In genomic region chr3:104789312-104789605, GRCm38 (mm10) we compare ENCODE assay signal across 8 mouse cellular contexts. TPM values are rescaled to one million over a fixed set of nuclear protein-coding genes. Genes with fewer than 3 reads are reported as not detected.
DNase-seq lines count a peak whose midpoint lies in the region; ATAC-seq and TF ChIP-seq lines count a peak whose summit lies in the region.

No protein-coding gene starts in this region.

- DNase-seq in kidney, adult 2 months: no peak
- no peak for DNase-seq in kidney, postnatal 14 days
- peak; percentile 66 for DNase-seq in embryo, embryonic 10.5 days (ENCODE audit: low spot score)
- no peak for DNase-seq in hindbrain, postnatal 0 days (ENCODE audit: low spot score)
- no peak for DNase-seq in B cell, adult 2 months
- DNase-seq in thymus, postnatal 0 days (ENCODE audit: low spot score): no peak
- DNase-seq in cerebellum, postnatal 14 days: no peak

- no peak for TF ChIP-seq POLR2A in kidney, adult 2 months (IDR thresholded peaks at IDR 0.05; ENCODE audit: low read depth, low read length)

- TF ChIP-seq CTCF in kidney, adult 2 months (conservative IDR thresholded peaks at IDR 0.05; ENCODE audit: insufficient read depth, insufficient read length, low read depth, low read length): no peak
- TF ChIP-seq CTCF in hindbrain, postnatal 0 days (IDR thresholded peaks at IDR 0.05; ENCODE audit: low read depth): no peak

- no peaks in the 10 kb centered on the region for H3K9me3 ChIP-seq in hindbrain, postnatal 0 days (ENCODE audit: low read length)
- H3K9me3 ChIP-seq in midbrain, embryonic 13.5 days: no peaks in the 10 kb centered on the region

- peak overlapping the region; percentile 66 for H3K4me3 ChIP-seq in kidney, adult 2 months (ENCODE audit: insufficient read depth, low read depth, low read length)
- H3K4me3 ChIP-seq in hindbrain, postnatal 0 days (ENCODE audit: low read length): peak overlapping the region; percentile 50
- H3K4me3 ChIP-seq in midbrain, embryonic 13.5 days (replicated peaks): peak overlapping the region; percentile 56

- ATAC-seq in hindbrain, postnatal 0 days: no peak
- ATAC-seq in midbrain, embryonic 13.5 days: no peak; the same call in 1 of the 2 replicates

- H3K9ac ChIP-seq in hindbrain, postnatal 0 days (replicated peaks; ENCODE audit: low read length): peak overlapping the region; percentile 50
- peak overlapping the region; percentile 72 for H3K9ac ChIP-seq in midbrain, embryonic 13.5 days (replicated peaks)

- peak overlapping the region; percentile 94 for H3K4me2 ChIP-seq in hindbrain, postnatal 0 days (ENCODE audit: low read depth, low read length)
- peak overlapping the region; percentile 93 for H3K4me2 ChIP-seq in midbrain, embryonic 13.5 days (replicated peaks)

- 14% methylated on average over 10 of the region's 10 CpGs for WGBS in kidney, adult 2 months
- 4% methylated on average over 10 of the region's 10 CpGs for whole genome bisulfite sequencing in hindbrain, postnatal 0 days
- whole genome bisulfite sequencing in midbrain, embryonic 13.5 days: 5% methylated on average over 10 of the region's 10 CpGs

- H3K4me1 ChIP-seq in kidney, adult 2 months (ENCODE audit: control insufficient read depth, insufficient read depth, low read length): peaks cover 12% of the 10 kb centered on the region; the same call in 1 of the 2 replicates
- H3K4me1 ChIP-seq in hindbrain, postnatal 0 days (ENCODE audit: insufficient read depth, low read length): peaks cover 15% of the 10 kb centered on the region; the same call in 1 of the 2 replicates
- peaks cover 39% of the 10 kb centered on the region for H3K4me1 ChIP-seq in midbrain, embryonic 13.5 days (replicated peaks)

- no peaks in the 10 kb centered on the region for H3K27me3 ChIP-seq in kidney, adult 2 months (replicated peaks; ENCODE audit: control insufficient read depth, insufficient read depth, low read length)
- peaks cover 10% of the 10 kb centered on the region; the same call in 1 of the 2 replicates for H3K27me3 ChIP-seq in hindbrain, postnatal 0 days (ENCODE audit: insufficient read depth, low read length)
- H3K27me3 ChIP-seq in midbrain, embryonic 13.5 days: peaks cover 54% of the 10 kb centered on the region

- no peaks in the 10 kb centered on the region for H3K36me3 ChIP-seq in kidney, adult 2 months (ENCODE audit: control insufficient read depth, insufficient read depth, low read length)
- no peaks in the 10 kb centered on the region; the same call in 1 of the 2 replicates for H3K36me3 ChIP-seq in hindbrain, postnatal 0 days (ENCODE audit: insufficient read depth, low read length)
- H3K36me3 ChIP-seq in midbrain, embryonic 13.5 days: no peaks in the 10 kb centered on the region

- peak overlapping the region; percentile 73 for H3K27ac ChIP-seq in kidney, adult 2 months (ENCODE audit: insufficient read depth, low read depth, low read length)
- peak overlapping the region; percentile 71 for H3K27ac ChIP-seq in hindbrain, postnatal 0 days
- H3K27ac ChIP-seq in midbrain, embryonic 13.5 days: no peak overlapping the region

RNA-seq across cellular contexts. Expression of gene Rhoc, which starts 1.1 kb away (rescaled TPM):
- 75.7 and 87.2 TPM in 2 replicates for polyA plus RNA-seq in kidney, adult 2 months (2012; rRNA removed)
- 49.9 and 63.4 TPM in 2 replicates for total RNA-seq in hindbrain, postnatal 0 days (2014; rRNA removed)
- polyA plus RNA-seq in hindbrain, postnatal 0 days (2015; fragmentation: Nextera tagmentation; extraction: Ambion mirVana): 54.8 and 55.7 TPM in 2 replicates
- 39.7 and 43.2 TPM in 2 replicates for polyA plus RNA-seq in midbrain, embryonic 13.5 days (2015; fragmentation: Nextera tagmentation; extraction: Ambion mirVana)
- polyA plus RNA-seq in thymus, postnatal 0 days (2015; fragmentation: Nextera tagmentation; extraction: Ambion mirVana): 26.4 and 30.8 TPM in 2 replicates

RNA-seq across cellular contexts. Expression of gene Fam19a3, which starts 7.6 kb away (rescaled TPM):
- polyA plus RNA-seq in kidney, adult 2 months (2012; rRNA removed): 0.35 and 0.45 TPM in 2 replicates
- 0.21 TPM in 1 of 2 replicates, not detected in the other for total RNA-seq in hindbrain, postnatal 0 days (2014; rRNA removed)
- polyA plus RNA-seq in hindbrain, postnatal 0 days (2015; fragmentation: Nextera tagmentation; extraction: Ambion mirVana): not detected in 2 replicates
- polyA plus RNA-seq in midbrain, embryonic 13.5 days (2015; fragmentation: Nextera tagmentation; extraction: Ambion mirVana): not detected in 2 replicates
- not detected in 2 replicates for polyA plus RNA-seq in thymus, postnatal 0 days (2015; fragmentation: Nextera tagmentation; extraction: Ambion mirVana)

RNA-seq across cellular contexts. Expression of gene Ppm1j, which starts 8.4 kb away (rescaled TPM):
- polyA plus RNA-seq in kidney, adult 2 months (2012; rRNA removed): 3.4 and 4.0 TPM in 2 replicates
- 0.36 and 0.58 TPM in 2 replicates for total RNA-seq in hindbrain, postnatal 0 days (2014; rRNA removed)
- 0.99 and 1.9 TPM in 2 replicates for polyA plus RNA-seq in hindbrain, postnatal 0 days (2015; fragmentation: Nextera tagmentation; extraction: Ambion mirVana)
- 0.30 and 0.77 TPM in 2 replicates for polyA plus RNA-seq in midbrain, embryonic 13.5 days (2015; fragmentation: Nextera tagmentation; extraction: Ambion mirVana)
- 1.9 and 2.3 TPM in 2 replicates for polyA plus RNA-seq in thymus, postnatal 0 days (2015; fragmentation: Nextera tagmentation; extraction: Ambion mirVana)

RNA-seq across cellular contexts. Expression of gene Mov10, which starts 29.1 kb away (rescaled TPM):
- polyA plus RNA-seq in kidney, adult 2 months (2012; rRNA removed): 14.1 and 14.2 TPM in 2 replicates
- total RNA-seq in hindbrain, postnatal 0 days (2014; rRNA removed): 10.9 and 11.6 TPM in 2 replicates
- 8.0 and 8.9 TPM in 2 replicates for polyA plus RNA-seq in hindbrain, postnatal 0 days (2015; fragmentation: Nextera tagmentation; extraction: Ambion mirVana)
- 6.2 and 8.7 TPM in 2 replicates for polyA plus RNA-seq in midbrain, embryonic 13.5 days (2015; fragmentation: Nextera tagmentation; extraction: Ambion mirVana)
- 23.4 and 29.9 TPM in 2 replicates for polyA plus RNA-seq in thymus, postnatal 0 days (2015; fragmentation: Nextera tagmentation; extraction: Ambion mirVana)
